Mouse (Mus musculus) erythroblast, embryonic 14.5 days (primary cell): ENCODE measurements around the gene Rasa2.

Experiments
- GATA1 ChIP-seq: IDR thresholded peaks from 2 replicates; pipeline ENCODE4 v1.6.1; 2012; ENCODE audit warnings: low read length, inconsistent platforms, mixed read lengths
- TAL1 ChIP-seq: IDR thresholded peaks from 3 replicates; pipeline ENCODE4 v1.6.1; 2012; ENCODE audit warnings: low read length, inconsistent platforms, mixed read lengths

DNA sequence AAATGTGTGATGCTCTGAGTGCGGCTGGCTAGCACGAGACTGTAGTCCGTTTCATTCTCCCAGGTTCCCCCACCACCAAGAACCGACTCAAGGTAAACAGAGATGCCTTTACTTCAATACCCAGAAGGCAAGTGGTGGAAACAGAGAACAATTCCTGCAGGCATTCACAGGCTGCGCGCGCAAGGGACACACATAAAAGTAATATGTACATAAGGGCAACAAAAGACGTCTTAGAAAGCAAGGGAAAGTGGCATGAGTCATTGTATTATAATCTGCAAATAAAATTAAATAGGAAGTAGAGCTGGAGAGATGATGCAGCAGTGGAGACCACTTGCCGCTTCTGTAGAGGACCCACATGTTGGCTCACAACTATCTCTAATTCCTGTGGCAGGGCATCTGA lies 58.7 kb downstream of the Rasa2 start:
- TF ChIP-seq GATA1 = no peak
- no peak for TF ChIP-seq TAL1
